Mouse (Mus musculus) layer of hippocampus, postnatal 25 days (tissue): ENCODE data around the gene Lrrc4c. TPM values are rescaled to one million over a fixed set of nuclear protein-coding genes. Genes with fewer than 3 reads are reported as not detected.

Source experiments
- DNase-seq, 2 experiments: peaks; one replicate each; pipeline ENCODE4 v3.0.0; 2022; ENCODE audit warnings: mixed read lengths in 2 of 2, low spot score in 1 of 2; ENCODE audit errors: extremely low spot score in 1 of 2
- microRNA-seq, 2 experiments: library from miRNA; unstranded; fragments of <30 nt; microRNA quantifications; one replicate each; pipeline ENCODE4 v1.2.0; 2021
- total RNA-seq, 2 experiments: library from RNA; stranded (reverse); gene quantifications; 2 replicates each; pipeline ENCODE4 v1.2.3; 2021

The Lrrc4c gene
- total RNA-seq, 2 experiments from 2014 or later, result 64.5 to 69.3 TPM

DNA sequence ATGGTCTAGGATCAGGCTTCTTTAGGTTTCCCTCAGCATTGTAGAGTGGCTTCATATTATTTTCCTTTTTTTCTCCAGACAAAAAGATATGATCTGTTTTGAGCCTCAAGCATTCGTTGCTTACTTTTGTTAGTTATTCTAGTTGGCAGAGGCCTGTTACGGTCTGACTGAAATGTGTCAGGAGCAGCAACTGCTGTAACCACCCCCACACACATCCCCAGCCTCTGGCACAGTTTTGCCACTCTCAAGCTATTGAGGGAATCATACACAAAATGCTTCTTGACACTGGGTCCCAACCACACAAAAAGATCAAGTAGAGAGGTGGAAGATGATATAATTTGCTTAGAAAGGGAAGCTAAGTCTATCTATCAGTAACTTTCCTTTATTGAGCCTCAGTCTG lies 1251.0 kb downstream of the Lrrc4c start:
- DNase-seq, result no peak

GRCm38 (mm10) chr2:97574921-97575320 lies 1257.0 kb downstream of the Lrrc4c start:
- DNase-seq, result no peak

- DNase-seq, result no peak
Observed at GRCm38 (mm10) chr2:97581132-97581531, 1263.2 kb downstream of the Lrrc4c start.

GRCm38 (mm10) chr2:97586322-97586721 lies 1268.4 kb downstream of the Lrrc4c start:
- DNase-seq, result no peak

DNA sequence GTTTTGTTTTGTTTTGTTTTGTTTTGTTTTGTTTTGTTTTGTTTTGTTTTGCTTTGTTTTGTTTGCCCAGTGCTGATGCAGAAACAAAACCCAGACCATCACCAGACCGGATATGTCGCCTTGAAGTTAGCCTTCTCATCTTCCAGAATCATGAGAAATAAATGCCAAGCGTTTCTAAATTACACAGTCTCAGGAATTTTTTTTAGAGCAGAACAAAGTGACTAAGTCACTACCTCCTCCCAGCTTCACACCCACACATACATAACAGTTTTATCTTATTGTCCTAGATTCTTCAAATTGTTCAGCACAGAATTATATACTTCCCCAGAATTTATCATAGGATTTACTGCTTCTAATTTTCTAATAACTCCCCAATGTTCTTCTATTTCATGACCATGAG lies 1272.6 kb downstream of the Lrrc4c start:
- no peak for DNase-seq

- DNase-seq, result no peak
Observed at GRCm38 (mm10) chr2:97604182-97604581, 1286.2 kb downstream of the Lrrc4c start.

GRCm38 (mm10) chr2:97604688-97605215 lies 1286.8 kb downstream of the Lrrc4c start:
- no peak for DNase-seq

GRCm38 (mm10) chr2:97609436-97609835 lies 1291.5 kb downstream of the Lrrc4c start:
- no peak for DNase-seq

DNA sequence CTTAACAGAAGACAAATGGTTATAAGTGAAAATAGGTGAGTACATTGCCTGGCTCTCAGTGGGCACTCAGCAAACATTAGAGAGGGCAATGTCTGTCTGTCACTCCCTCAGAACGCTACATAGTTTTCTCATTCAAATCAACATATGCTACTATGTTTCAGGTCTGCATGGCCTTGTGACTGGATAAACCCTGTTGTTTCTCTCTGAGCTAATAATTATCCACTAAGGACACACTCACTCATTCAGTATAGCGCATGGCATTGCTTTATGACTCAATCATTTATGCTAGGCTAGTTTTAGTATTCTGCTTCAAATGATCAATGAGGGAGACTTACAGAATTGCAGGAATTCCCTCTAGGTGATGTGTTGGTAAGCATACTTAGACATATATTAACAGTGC lies 1292.6 kb downstream of the Lrrc4c start:
- DNase-seq, result no peak

- no peak for DNase-seq
Observed at GRCm38 (mm10) chr2:97614724-97615123, 1296.8 kb downstream of the Lrrc4c start.

DNA sequence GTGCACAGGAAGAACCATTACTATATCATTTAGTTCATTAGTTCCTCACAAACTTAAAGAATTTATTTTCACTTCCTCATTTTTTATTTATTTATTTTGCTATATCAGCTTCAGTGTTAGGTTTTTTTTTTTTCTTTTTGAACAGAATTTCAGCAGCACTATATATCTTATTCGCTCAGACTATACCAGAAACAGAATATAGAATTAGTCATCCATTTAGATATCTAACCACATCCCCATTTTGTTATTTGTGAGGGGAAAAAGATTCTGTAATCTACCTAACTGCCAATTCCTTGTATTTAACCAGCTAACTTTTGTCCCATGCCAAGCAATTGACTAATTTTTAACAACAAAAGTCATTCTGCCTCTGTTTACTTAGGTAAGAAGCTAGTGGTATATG lies 1300.6 kb downstream of the Lrrc4c start:
- no peak for DNase-seq

DNA sequence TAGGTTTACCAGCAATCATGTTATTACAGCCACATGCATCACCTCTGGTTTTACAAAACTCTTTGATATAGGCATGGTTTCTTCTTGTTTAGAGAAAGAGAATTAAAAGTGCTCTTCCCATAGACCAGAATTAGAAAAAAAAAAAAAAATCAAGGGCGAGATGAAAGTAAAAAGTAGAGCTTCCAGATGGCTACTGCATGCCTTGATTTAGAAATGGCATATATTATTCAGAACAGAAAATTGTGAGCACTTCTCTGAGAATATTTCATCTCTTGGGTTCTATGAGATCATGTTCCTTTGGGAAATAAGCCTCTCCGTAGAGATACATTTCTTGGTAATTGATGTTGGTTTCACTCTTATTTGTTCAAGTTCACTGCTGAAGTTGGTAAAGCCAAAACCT lies 1322.0 kb downstream of the Lrrc4c start:
- no peak for DNase-seq

- DNase-seq, result no peak
Observed at GRCm38 (mm10) chr2:97641661-97642060, 1323.7 kb downstream of the Lrrc4c start.

DNA sequence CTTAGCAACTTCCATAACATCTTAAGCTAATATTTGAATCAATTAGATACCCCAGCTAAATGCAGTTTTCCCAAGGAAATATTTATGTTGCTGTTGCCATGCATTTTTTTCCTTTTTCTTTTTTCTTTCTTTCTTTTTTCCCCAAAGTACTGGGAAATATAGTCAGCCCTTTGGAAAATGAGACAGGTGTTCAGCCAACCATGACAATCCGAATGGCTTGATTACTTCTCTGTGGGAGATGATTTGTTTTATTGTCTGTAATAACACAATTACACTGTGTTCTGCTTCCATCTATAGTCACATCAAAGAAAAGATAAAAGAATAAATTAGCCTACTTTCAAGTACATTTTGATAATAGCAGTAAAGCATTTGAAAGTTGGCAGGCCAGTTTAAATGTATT lies 1334.7 kb downstream of the Lrrc4c start:
- no peak for DNase-seq

Small RNA genes lying within 50 kb of the gene (microRNA-seq; reads per million reads assigned to microRNA genes)
- gene Gm44320, result 0 reads per million in 2 experiments
